Mouse (Mus musculus): ENCODE measurements around the gene Psat1.

- TF ChIP-seq POLR2A (IDR thresholded peaks at IDR 0.05; ENCODE audit: low read depth, low read length) (no peak), CTCF (conservative IDR thresholded peaks at IDR 0.05 in 1 of 2, IDR thresholded peaks at IDR 0.05 in 1 of 2; ENCODE audit: low read depth in 2 of 2, low read length in 2 of 2) (no peak), HCFC1 (IDR thresholded peaks at IDR 0.05; ENCODE audit: low read depth, low read length) (no peak), UBTF (IDR thresholded peaks at IDR 0.05; ENCODE audit: low read depth, low read length) (no peak), USF1 (IDR thresholded peaks at IDR 0.05; ENCODE audit: low read depth, low read length) (no peak), NELFE (IDR thresholded peaks at IDR 0.05; ENCODE audit: low read depth, low read length) (no peak), MAFK (IDR thresholded peaks at IDR 0.05; ENCODE audit: insufficient replicate concordance, low read length) (no peak), KAT2A (IDR thresholded peaks at IDR 0.05; ENCODE audit: insufficient replicate concordance, low read length) (no peak), NRF1 (IDR thresholded peaks at IDR 0.05; ENCODE audit: low read depth, low read length) (no peak)
Observed at GRCm38 (mm10) chr19:15941399-15941798, 5.7 kb downstream of the Psat1 start.
